Mouse (Mus musculus): ENCODE data around the gene Gm21977. TPM values are rescaled to one million over a fixed set of nuclear protein-coding genes. Genes with fewer than 3 reads are reported as not detected.
"Not testable (repeated sequence)": the region's sequence is repeated elsewhere in the genome, so short reads cannot be mapped to it uniquely, and the experiment has no call there.

Gene Gm21977
- total RNA-seq (2021), result not detected
- long read RNA-seq, experiment 1, result 0 reads
- long read RNA-seq, experiment 2, result 0 reads

DNA sequence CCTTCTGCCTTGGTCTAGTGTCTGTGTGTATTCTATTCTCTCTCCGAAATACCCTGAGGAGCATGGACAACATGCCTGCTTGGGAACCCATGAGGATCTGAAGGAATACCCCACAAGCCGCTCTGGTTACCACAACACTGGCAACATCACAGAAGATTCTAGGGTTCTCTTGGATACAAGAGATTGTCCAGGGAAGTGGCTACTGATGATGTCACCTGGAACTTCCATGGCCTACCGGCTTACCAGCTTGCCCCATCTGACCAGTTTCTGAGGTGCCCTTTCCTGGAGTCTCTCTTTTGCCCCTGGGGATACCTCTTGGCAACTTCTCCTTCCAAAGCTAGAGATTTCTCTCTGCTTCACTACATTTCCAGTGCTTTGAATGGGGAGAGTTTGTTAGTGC, at the start of gene Gm21977:
Gm21977 (minus strand) TSS at position 101 of the 400 bp plus-strand sequence.
- not testable (repeated sequence) for DNase-seq

Other genes with a start within 250 kb of the Gm21977 start
- gene Gm3633, start 211.6 kb downstream of the Gm21977 start, total RNA-seq (2021), result not detected
- not detected for gene Gm10378, start 197.5 kb downstream of the Gm21977 start, total RNA-seq (2021)
- gene Gm3015, start 84.7 kb downstream of the Gm21977 start, total RNA-seq (2021), result not detected
- not detected for gene Gm10377, start 55.5 kb downstream of the Gm21977 start, total RNA-seq (2021)
- gene Gm8082, start 140.1 kb upstream of the Gm21977 start, total RNA-seq (2021), result not detected
- gene Gm10376, start 162.2 kb upstream of the Gm21977 start, total RNA-seq (2021), result not detected
- gene Gm8094, start 223.2 kb upstream of the Gm21977 start, total RNA-seq (2021), result not detected
- gene Gm8104, start 247.1 kb upstream of the Gm21977 start, total RNA-seq (2021), result not detected